Comparison of ENCODE assay signal across 8 mouse cellular contexts in the genomic region with DNA sequence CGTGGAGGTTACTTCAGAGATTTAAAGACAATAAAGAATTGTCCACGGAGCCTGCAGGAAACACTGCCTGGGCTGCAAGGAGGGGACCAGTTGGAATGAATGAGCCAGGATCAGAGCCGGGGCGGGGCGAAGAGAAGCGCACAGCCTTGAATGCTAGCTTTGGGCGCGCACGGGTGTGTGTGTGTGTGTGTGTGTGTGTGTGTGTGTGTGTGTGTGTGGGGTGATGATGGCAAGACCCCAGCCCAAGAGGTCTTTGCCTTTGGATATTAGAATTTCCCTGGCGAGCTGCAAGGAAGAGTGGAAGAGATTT. TPM values are rescaled to one million over a fixed set of nuclear protein-coding genes. Genes with fewer than 3 reads are reported as not detected.
DNase-seq lines count a peak whose midpoint lies in the region; ATAC-seq and TF ChIP-seq lines count a peak whose summit lies in the region.

No protein-coding gene starts in this region.

- H3K4me3 ChIP-seq in cerebellum, adult 2 months (replicated peaks; ENCODE audit: insufficient read depth, low read depth, low read length): peak overlapping the region; percentile 74
- peak overlapping the region; percentile 68 for H3K4me3 ChIP-seq in forebrain, embryonic 11.5 days (ENCODE audit: low read depth, low read length)
- H3K4me3 ChIP-seq in liver, embryonic 12.5 days: peak overlapping the region; percentile 54; the same call in 1 of the 2 replicates

- peak overlapping the region; percentile 96 for H3K4me2 ChIP-seq in forebrain, embryonic 11.5 days (ENCODE audit: low read depth, low read length, severe bottlenecking)
- peak overlapping the region; percentile 72 for H3K4me2 ChIP-seq in liver, embryonic 12.5 days

- peak; percentile 43 for DNase-seq in layer of hippocampus, adult 11-12 months (ENCODE audit: low spot score)
- DNase-seq in layer of hippocampus, adult 18-20 months (ENCODE audit: low spot score in 2 of 2): no peak
- DNase-seq in cerebellum, adult 2 months: peak in 1 of 2 experiments; percentile 54
- peak; percentile 76 for DNase-seq in forebrain, embryonic 11.5 days (ENCODE audit: low spot score)
- peak; percentile 51 for DNase-seq in testis, postnatal 10 days (ENCODE audit: low spot score)
- DNase-seq in ovary, postnatal 14 days (ENCODE audit: low spot score): no peak

- H3K9ac ChIP-seq in forebrain, embryonic 11.5 days (ENCODE audit: low read length): peak overlapping the region; percentile 78
- no peak overlapping the region for H3K9ac ChIP-seq in liver, embryonic 12.5 days

- ATAC-seq in forebrain, embryonic 11.5 days (replicated peaks; ENCODE audit: low FRiP score): peak; percentile 38; the same call in 1 of the 2 replicates
- no peak for ATAC-seq in liver, embryonic 12.5 days
- ATAC-seq in megakaryocyte, adult 5-6 weeks (ENCODE audit: poor library complexity, severe bottlenecking): no peak

- no peak for TF ChIP-seq POLR2A in cerebellum, adult 2 months (IDR thresholded peaks at IDR 0.05; ENCODE audit: borderline replicate concordance, insufficient read depth, low read length)

- peaks cover 3% of the 10 kb centered on the region; the same call in 1 of the 2 replicates for H3K4me1 ChIP-seq in cerebellum, adult 2 months (ENCODE audit: control insufficient read depth, insufficient read depth, low read length)
- peaks cover 26% of the 10 kb centered on the region for H3K4me1 ChIP-seq in forebrain, embryonic 11.5 days (replicated peaks; ENCODE audit: control insufficient read depth, insufficient read depth, low read length)
- 0 out of 2 replicates have a peak, but pooled peaks cover 6% of the 10 kb centered on the region for H3K4me1 ChIP-seq in liver, embryonic 12.5 days

- no peak for TF ChIP-seq CTCF in cerebellum, adult 2 months (IDR thresholded peaks at IDR 0.05; ENCODE audit: borderline replicate concordance, insufficient read depth, low read depth, low read length)

- H3K9me3 ChIP-seq in forebrain, embryonic 11.5 days (ENCODE audit: control insufficient read depth, low read length): no peaks in the 10 kb centered on the region
- H3K9me3 ChIP-seq in liver, embryonic 12.5 days (replicated peaks): no peaks in the 10 kb centered on the region

- no peaks in the 10 kb centered on the region for H3K36me3 ChIP-seq in forebrain, embryonic 11.5 days (ENCODE audit: control insufficient read depth, insufficient read depth, low read length)
- H3K36me3 ChIP-seq in liver, embryonic 12.5 days: no peaks in the 10 kb centered on the region

- no peak overlapping the region for H3K27ac ChIP-seq in cerebellum, adult 2 months (ENCODE audit: insufficient read depth, low read length)
- no peak overlapping the region for H3K27ac ChIP-seq in forebrain, embryonic 11.5 days (ENCODE audit: low read depth, low read length)
- no peak overlapping the region for H3K27ac ChIP-seq in liver, embryonic 12.5 days

- WGBS in cerebellum, adult 2 months: 3% methylated on average over 10 of the region's 10 CpGs
- WGBS in forebrain, embryonic 11.5 days: 0% methylated on average over 10 of the region's 10 CpGs
- 6% methylated on average over 10 of the region's 10 CpGs for WGBS in liver, embryonic 12.5 days (ENCODE audit: insufficient replicate concordance)

- H3K27me3 ChIP-seq in cerebellum, adult 2 months (ENCODE audit: control insufficient read depth, insufficient read depth, low read length): no peaks in the 10 kb centered on the region
- peaks cover 2% of the 10 kb centered on the region; the same call in 1 of the 2 replicates for H3K27me3 ChIP-seq in forebrain, embryonic 11.5 days (ENCODE audit: control insufficient read depth, insufficient read depth, low read length)
- H3K27me3 ChIP-seq in liver, embryonic 12.5 days (replicated peaks): peaks cover 76% of the 10 kb centered on the region

RNA-seq across cellular contexts. Expression of a gene that starts 1.0 kb away (rescaled TPM):
- 1,000 to 10,000 TPM; 1,741 to 1,763 TPM for total RNA-seq in layer of hippocampus, adult 18-20 months (2021)
- 190 and 219 TPM in 2 replicates for polyA plus RNA-seq in cerebellum, adult 2 months (2012; rRNA removed)
- 7.7 and 8.0 TPM in 2 replicates for polyA plus RNA-seq in forebrain, embryonic 11.5 days (2014; fragmentation: Nextera tagmentation; extraction: Ambion mirVana)
- 0.44 and 0.47 TPM in 2 replicates for polyA plus RNA-seq in liver, embryonic 12.5 days (2016; fragmentation: Nextera tagmentation; extraction: Ambion mirVana)
- not detected in 2 replicates for total RNA-seq in megakaryocyte, adult 5-6 weeks (2015)
- total RNA-seq in megakaryocyte, adult 5-6 weeks (2017): 0.04 TPM in 1 of 2 replicates, not detected in the other

Comparison
In these comparisons a context has a peak if more than half of its experiments do, and no peak if none do; other contexts are left out.
1. DNase-seq: peak in layer of hippocampus, adult 11-12 months (single experiment), forebrain, embryonic 11.5 days (single experiment) and testis, postnatal 10 days (single experiment); none in layer of hippocampus, adult 18-20 months (0 of 2) and ovary, postnatal 14 days (single experiment).
2. RNA of a gene that starts 1.0 kb away (polyA plus RNA-seq): 190 to 219 TPM in cerebellum, adult 2 months; 7.7 to 8.0 TPM in forebrain, embryonic 11.5 days and 0.44 to 0.47 TPM in liver, embryonic 12.5 days; every median in the first group is over 10 times any median in the second.
3. Peak in every context shown above with its lines, with median percentiles within 50 percentile points of each other: H3K4me3 ChIP-seq.